ENCODE assay signal across 19 mouse cellular contexts in the genomic region with DNA sequence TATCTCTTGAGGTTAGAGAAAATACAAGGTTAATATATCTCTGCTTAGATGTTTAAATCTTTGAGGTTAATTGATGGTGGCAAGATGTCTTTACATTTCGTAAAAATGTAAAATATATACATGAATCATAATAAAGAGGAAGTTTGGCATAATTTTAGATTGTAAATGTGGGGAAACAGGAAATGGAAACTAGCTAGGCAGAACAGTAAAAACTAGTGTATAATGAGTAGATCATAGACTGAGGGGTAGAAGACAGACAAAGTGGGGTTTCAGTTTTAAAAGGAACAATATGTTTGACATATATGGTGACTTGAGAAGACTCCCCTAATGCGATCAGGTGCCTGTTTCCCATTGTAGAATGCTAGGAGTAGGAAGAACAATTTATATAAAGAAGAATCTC.
DNase-seq lines count a peak whose midpoint lies in the region; ATAC-seq lines count a peak whose summit lies in the region.
"Had no signal": no experiment of that assay in that cellular context is flagged by ENCODE, and none has a peak within 500 bp of the region (broad histone marks: within the 10 kb centered on the region; RNA-seq: fewer than 3 reads in every experiment).

No protein-coding gene starts in this region.

- no peak overlapping the region for H3K27ac ChIP-seq in heart, embryonic 10.5 days
- H3K27ac ChIP-seq: embryonic facial prominence, embryonic 12.5 days; forebrain, embryonic 15.5 days; heart, adult 2 months; hindbrain, embryonic 10.5 days; hindbrain, embryonic 14.5 days had no signal

- H3K36me3 ChIP-seq in heart, embryonic 10.5 days: no peaks in the 10 kb centered on the region
- H3K36me3 ChIP-seq: embryonic facial prominence, embryonic 12.5 days; forebrain, embryonic 15.5 days; heart, embryonic 12.5 days; hindbrain, embryonic 10.5 days had no signal

- H3K4me3 ChIP-seq in heart, embryonic 10.5 days: no peak overlapping the region
- H3K4me3 ChIP-seq: embryonic facial prominence, embryonic 12.5 days; forebrain, embryonic 15.5 days; heart, adult 2 months; heart, embryonic 12.5 days; hindbrain, embryonic 10.5 days had no signal

- H3K27me3 ChIP-seq in heart, embryonic 10.5 days (ENCODE audit: insufficient read depth, poor library complexity, severe bottlenecking): no peaks in the 10 kb centered on the region
- H3K27me3 ChIP-seq: embryonic facial prominence, embryonic 12.5 days; forebrain, embryonic 15.5 days; heart, embryonic 12.5 days; Patski had no signal

- H3K4me1 ChIP-seq in heart, embryonic 10.5 days: no peaks in the 10 kb centered on the region
- H3K4me1 ChIP-seq: embryonic facial prominence, embryonic 12.5 days; forebrain, embryonic 15.5 days; heart, embryonic 12.5 days; hindbrain, embryonic 10.5 days had no signal

- peak; percentile 91 for ATAC-seq in granulocyte monocyte progenitor cell, adult 5-6 weeks (replicated peaks; ENCODE audit: poor library complexity, severe bottlenecking)
- ATAC-seq in monocyte, adult 5-6 weeks (replicated peaks; ENCODE audit: insufficient number of reproducible peaks, low FRiP score, low TSS enrichment, poor library complexity, severe bottlenecking): peak; percentile 37
- ATAC-seq: forebrain, embryonic 15.5 days; Patski had no signal

- H3K9me3 ChIP-seq in heart, embryonic 10.5 days: no peaks in the 10 kb centered on the region
- H3K9me3 ChIP-seq: embryonic facial prominence, embryonic 12.5 days; forebrain, embryonic 15.5 days; heart, embryonic 12.5 days; hindbrain, embryonic 10.5 days had no signal

- 82% methylated on average over 2 of the region's 2 CpGs for WGBS in heart, embryonic 10.5 days

- DNase-seq in lung, postnatal 25 days (ENCODE audit: low spot score): peak; percentile 0
- no peak for DNase-seq in lung, postnatal 36 days
- no peak for DNase-seq in heart, embryonic 10.5 days (ENCODE audit: low spot score)
- no peak for DNase-seq in heart, adult 18-20 months
- no peak for DNase-seq in left cerebral cortex, adult 8-10 months (ENCODE audit: low spot score in 2 of 2)
- DNase-seq: adrenal gland, adult 2 months; adrenal gland, postnatal 25 days; cerebellum, adult 2 months; cerebellum, postnatal 10 days; gastrocnemius, postnatal 36 days; heart, adult 2 months had no signal
